Mouse (Mus musculus) left cerebral cortex, adult 8-10 months (tissue): ENCODE measurements around the gene Ttyh2. TPM values are rescaled to one million over a fixed set of nuclear protein-coding genes. Genes with fewer than 3 reads are reported as not detected.
A peak's percentile ranks its signal among the peaks of the same experiment; 100 is the strongest.
"Not testable (repeated sequence)": the region's sequence is repeated elsewhere in the genome, so short reads cannot be mapped to it uniquely, and the experiment has no call there.

Experiments
- DNase-seq, 2 experiments: peaks; one replicate each; pipeline ENCODE4 v3.0.0; 2022; ENCODE audit warnings: low spot score in 2 of 2
- total RNA-seq, 4 experiments: library from RNA; stranded (reverse); gene quantifications; 2 replicates each; pipeline ENCODE4 v1.2.4; 2022

Ttyh2 gene
- total RNA-seq, 4 experiments from 2014 or later = 35.6 to 41.8 (median 38.0) TPM

DNA sequence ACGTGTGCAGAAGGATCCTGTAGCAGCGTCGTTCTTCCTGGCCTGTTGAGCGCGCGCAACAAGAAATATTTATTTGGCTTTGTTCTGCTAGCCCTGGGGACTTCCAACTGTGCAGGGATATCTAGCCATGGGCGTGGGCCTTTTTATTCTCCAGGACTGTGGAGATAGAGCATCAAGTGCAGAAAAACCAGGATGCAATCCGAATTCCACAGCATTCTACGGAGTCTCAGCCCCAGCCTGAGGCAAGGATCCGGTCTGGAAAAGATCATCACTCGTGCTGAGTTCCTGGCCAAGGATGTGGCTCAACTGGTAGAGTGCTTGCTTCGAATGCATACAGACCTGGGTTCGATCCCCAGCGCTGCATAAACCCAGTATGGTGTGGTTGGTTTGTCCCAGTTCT lies 13.1 kb upstream of the Ttyh2 start:
- no peak for DNase-seq

DNA sequence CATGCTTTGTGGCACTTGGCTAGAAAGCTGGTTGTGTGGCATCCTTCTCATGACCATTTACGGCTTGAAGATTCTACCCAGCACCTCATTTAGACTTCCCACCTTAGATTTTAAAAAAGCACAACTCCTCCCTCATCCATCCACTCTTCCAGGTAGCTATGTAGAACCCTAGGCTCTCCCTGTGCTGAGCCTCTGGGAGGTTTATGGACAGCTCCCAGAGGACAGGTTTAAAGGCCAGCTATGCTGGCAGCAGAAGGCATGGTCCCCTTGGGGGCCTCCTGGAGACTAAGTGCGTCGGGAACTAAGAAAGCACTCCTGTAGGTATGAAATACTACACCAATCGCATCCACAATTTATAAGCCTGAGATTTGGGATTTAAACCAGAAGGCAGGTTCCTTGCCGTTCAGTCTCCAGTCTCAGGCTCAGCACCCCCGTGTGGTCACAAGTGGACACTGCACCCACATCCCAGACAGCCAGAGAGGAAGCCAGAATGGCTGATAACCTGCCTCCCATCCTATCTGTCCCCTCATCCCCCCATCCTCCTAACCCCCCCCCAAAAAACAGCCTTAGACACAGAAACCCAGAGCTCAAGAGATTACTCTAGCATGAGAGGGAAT lies 12.4 kb upstream of the Ttyh2 start:
- DNase-seq = no peak

DNA sequence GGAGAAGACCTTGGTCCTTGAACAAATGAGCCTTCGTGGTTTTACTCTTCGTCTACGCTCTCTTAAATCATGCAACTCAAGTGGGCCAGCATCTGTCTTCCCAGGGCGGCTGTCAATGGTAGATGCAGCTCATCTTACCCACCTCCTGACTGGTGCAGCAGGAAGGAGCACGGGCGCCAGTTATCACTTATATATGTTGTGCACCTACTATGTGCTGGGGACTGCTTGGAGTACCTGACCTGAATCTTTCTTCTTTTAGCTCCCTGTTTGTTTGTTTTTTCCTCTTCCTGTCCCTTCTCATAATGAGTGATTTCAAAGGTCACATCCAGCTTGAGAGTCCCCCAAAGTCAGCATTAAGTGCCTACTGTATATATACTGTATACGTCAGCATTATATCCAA lies 11.1 kb upstream of the Ttyh2 start:
- DNase-seq = no peak

DNA sequence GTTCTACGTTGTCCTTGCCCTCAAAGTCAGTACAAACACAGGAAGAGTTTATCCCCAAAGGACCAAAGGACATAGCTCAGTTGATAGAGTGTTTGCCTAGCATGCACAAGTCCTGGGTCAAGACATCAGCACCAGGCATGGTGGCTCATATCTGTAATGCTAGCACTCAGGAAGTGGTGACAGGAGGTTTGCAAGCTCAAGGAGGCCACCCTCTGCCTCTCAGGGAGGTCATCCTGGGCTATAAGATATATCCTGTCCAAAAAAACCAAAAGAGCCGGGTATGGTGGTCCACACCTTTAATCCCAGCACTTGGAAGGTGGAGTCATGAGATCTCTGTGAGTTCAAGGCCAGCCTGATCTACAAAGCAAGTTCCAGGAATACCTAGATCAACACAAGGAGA lies 9.8 kb upstream of the Ttyh2 start:
- no peak for DNase-seq

DNA sequence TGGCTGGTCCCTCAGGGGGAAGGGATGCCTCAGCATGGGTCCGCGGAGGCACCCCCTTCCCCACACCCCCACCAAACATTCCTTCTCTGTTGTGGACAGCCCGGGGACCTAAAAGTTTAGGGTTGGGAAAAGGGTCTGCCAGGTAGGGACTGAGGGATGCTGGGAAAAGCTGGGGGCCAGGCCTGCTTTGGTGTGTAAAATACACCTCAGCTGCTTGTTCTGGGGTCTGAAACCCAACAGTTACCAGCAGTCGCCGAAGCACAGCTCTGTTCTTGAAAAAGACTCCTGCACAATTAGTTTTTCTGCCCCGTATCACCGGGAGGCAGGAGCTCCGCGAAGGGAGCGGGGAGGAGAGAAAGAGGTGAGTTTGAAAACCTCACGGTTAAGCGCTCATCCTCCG lies 8.4 kb upstream of the Ttyh2 start:
- no peak for DNase-seq

DNA sequence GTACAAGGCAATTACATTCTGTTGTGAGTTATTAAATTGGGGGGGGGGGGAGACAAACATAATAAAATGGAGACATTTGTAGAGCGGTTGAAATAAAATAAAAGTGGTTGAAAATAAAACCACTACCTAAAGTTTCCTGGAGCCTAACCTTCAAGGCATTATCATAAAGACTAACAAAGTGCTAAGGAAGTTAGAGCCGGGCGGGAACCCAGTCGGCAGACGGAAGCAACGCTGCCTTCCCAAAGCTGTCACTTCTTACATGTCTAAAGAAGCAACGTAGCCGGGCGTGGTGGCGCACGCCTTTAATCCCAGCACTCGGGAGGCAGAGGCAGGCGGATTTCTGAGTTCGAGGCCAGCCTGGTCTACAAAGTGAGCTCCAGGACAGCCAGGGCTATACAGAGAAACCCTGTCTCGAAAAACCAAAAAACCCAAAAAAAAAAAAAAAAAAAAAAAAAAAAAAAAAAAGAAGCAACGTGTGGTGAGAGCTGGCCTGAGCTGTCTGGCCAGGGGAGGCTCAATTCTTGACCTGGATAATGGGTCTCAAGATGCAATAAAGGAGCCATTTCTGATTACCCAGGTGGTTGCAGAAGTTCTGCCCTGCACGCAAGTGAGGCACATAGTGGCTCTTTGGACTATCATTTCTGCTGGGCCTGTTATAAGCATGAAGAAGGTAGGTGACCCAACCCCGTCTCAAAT lies 7.8 kb upstream of the Ttyh2 start:
- DNase-seq = no peak

DNA sequence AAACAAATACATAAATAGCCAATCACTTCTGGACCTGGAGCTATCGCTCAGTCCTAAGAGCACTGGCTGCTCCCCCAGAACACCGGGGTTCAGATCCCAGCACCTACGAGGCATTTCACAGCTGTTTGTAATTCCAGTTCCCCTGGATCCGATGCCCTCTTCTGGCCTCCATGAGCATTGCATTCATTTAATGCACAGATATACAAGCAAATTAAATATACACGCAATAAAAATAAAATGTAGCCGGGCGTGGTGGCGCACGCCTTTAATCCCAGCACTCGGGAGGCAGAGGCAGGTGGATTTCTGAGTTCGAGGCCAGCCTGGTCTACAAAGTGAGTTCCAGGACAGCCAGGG lies 7.3 kb upstream of the Ttyh2 start:
- DNase-seq = not testable (repeated sequence)

DNA sequence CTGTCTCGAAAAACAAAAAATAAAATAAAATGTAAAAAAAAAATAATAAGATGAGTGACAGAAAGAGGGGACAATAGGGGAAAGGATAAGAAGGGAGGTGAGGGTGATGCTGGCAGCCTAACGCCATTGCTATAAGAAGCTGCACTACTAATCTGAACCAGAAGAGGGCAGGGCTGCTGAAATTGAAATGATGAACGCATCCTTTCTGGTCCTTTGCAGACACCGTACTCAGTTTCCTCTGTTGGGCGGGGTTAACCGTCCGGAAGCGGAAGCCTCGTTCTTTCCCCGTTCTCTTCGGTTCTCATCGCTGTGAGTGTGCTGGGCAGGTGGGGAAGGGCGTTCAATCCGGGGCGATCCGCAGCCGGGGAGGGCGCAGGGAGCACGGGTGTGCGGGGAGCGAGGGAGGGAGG lies 6.9 kb upstream of the Ttyh2 start, which contains the start of gene Rpl38:
TSS of gene Rpl38 (plus strand) at position 224 of the 410 bp plus-strand sequence.
- DNase-seq = peak; percentile 91 to 93

DNA sequence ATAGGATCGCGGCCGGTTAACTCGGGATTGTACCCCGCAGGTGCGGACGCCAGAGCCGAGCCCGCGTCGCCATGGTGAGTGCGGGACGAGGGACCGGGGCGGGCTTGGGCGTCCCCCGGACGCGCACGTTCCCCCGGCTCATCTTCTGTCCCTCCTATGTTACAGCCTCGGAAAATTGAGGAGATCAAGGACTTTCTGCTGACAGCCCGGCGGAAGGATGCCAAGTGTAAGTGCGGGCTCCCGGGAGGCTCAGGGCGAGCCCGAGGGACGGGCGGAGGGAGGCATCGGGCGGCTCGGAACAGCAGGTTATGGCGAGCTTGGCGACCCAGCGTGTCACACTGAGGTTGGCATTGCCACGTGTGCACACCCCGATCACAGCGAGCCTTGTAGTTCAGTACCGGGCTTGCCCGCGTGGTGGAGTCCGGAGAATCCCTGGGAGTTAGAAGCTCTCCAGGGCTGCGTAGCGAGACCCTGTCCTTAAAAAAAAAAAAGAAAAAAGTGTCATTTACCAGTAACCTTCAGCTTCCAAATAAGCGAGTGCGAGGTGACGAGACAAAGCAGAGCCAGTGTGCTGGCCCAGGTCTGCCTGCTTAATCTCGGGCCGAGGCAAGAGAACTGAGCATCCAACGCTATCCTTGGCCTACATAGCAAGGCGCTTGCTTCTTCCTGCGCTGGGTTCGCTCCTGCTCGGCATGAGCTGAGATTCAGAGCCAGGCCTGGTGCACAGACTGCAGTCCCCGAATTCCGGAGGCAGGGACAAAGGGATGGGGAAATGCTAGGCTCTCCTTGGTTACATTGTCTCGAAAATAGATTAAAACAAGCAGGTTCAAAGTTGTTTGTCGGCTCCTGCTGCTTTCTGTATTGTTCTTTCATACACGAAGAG lies 6.2 kb upstream of the Ttyh2 start:
- DNase-seq = peak; percentile 65 to 72

DNA sequence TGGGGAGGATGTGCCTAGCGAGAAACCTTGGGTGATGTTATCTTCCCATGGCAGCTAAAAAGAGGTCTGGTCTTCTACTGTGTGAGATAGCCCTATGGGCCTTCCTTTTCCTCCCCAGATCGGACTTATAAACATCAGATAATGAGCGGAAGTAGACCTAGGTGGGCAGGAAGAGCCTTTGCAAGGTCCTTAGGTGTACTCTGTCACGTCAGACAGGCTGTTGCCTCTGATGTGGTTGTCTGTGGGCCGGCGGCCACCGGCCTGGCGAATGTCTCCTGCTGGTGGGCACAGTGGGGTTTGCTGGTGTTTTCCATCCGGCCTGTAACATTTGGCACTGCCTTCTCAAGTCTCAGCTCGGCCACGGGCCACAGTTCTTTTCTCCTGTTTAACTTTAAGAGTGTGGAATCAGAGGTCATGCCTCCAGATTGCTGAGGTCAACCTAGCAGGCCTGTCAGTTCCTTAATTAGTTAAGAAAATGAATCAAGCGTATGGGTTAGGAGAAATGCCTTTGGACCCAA lies 5.5 kb upstream of the Ttyh2 start:
- no peak for DNase-seq

DNA sequence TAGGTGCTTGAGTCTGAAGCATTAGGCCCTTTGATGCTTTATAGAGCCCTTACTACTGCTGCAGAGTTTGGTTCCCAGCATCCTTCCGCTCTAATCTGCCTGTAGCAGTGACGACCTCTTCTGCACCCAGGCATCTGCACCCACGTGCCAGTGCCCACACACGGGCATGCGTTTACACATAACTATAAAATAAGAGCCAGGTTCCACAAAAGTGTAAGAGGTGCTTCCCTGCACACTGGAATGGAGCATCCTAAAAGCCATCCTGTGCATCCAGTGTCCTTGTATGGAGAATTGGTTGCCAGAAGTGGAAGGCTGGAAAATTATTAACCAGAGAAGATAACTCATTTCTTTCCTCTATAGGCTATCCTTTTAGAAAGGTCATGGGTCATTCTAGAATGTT lies 4.1 kb upstream of the Ttyh2 start:
- no peak for DNase-seq

DNA sequence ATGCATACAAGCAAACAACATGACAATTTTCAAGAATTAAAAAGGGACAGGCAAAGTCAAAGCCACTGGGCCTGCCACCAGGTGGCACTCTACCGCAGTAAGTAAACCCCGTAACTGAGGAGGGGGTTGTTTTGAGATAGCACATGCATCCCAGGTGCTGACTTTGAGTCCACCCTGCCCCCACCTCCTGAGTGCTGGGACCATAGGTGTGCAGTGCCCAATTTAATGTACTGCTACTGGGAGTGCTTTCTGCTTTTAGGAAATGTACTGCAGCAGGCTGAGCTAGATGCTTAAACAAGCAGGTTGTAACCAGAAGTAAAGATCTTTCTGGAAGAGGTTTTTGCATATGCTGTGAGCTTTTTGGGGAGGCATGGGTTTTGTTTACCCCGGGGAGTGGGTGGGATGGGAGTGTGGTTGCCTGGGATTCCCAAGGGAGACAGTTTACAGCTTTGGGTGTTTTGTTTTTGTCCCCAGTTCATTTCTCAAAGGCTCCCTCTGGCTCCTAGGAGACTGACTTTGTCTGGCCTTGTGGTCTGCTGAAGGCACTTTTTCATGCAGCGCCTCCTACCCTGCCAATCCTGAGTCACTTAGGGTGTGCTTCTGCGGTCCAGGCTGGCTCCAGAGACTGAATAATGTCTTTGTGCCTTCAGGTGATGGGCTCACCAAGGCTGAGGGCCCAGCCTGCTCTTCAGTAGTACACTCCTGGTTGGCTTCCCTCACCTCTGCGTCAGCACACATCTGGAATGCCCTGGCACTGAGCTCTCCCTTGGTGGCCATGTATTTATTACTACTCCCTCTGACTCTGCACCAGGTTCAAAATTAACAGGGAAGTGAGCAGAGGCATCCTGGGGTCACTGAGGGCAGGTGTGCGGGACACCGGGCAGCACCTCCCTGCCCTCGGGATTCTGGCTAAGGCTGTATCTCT lies 2.2 kb upstream of the Ttyh2 start:
- DNase-seq = no peak

DNA sequence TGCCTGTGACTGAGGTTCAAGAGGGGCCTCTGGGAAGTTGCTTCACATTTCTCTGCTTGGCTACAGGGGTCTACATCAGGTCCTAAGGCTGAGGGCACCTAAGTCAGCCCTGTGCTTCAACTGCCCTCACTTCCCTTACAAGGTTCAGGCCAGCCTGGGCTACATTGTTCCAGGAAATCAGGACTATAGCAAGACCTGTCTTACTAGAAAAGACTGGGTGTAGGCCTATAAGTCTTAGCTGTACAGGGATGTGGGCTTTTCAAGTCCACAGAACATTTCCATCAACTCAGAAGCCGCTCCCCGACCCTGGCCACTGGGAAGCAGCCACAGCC lies 1.5 kb upstream of the Ttyh2 start:
- DNase-seq = no peak

DNA sequence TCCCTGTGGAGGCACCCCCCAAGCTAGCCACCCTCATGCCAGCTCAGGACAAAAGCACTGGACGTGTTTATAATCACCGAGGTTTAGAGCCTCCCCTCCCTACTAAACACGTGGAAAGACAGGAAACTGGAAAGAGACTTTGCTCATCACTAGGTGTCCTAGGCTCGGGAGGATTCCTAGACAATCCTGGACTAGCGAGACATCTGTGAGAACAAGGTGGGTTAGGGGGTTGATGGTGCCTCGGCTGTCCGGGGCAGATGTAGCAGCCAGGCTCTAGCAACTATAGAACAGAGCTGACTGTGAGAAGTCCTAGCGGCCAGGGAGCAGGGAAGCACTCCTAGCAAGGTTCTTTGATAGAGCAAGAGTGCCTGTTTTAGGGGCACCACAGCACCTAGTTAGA lies 1.1 kb upstream of the Ttyh2 start:
- no peak for DNase-seq

DNA sequence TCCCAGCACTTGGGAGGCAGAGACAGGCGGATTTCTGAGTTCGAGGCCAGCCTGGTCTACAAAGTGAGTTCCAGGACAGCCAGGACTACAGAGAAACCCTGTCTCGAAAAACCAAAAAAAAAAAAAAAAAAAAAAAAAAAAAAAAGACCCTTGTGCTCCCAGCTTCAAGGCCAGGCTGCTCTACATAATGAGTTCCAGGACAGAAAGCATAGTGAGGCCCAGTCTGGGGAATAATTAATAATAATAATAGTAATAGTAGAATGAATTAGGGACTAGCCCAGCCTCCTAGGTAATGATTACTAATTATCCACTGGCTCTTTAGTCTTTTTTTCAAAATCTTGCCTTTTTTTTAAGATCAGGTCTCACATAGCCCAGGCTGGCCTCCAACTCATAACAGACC lies 435 bp upstream of the Ttyh2 start:
- not testable (repeated sequence) for DNase-seq

DNA sequence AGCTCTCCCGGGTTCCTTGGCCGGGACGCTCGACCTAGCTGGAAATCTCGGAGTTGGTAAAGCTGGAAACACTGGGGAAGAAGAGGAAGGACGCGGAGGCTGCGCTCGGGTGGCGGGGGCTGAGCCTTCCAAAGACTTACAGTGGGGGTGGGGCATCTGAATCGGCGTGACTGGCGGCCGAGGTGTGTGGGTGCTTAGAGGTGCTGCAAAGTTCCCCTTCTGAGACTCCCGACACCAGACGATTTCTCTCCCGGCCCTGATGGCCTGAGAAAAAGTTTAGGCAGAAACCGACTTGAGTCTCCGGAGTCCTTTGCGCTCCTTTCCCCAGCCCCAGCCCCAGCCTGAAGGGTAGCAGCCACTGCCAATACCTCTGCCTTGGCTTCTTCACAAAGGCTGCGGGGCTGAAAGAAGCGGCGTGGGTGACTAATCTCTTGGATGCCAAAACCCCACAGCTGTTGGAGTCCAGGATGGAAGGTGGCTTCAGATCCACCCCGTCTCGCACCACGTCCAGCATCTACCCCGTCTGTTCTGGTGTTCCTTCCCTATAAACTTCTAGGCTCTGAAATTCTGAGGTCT lies 683 bp downstream of the Ttyh2 start:
- no peak for DNase-seq

DNA sequence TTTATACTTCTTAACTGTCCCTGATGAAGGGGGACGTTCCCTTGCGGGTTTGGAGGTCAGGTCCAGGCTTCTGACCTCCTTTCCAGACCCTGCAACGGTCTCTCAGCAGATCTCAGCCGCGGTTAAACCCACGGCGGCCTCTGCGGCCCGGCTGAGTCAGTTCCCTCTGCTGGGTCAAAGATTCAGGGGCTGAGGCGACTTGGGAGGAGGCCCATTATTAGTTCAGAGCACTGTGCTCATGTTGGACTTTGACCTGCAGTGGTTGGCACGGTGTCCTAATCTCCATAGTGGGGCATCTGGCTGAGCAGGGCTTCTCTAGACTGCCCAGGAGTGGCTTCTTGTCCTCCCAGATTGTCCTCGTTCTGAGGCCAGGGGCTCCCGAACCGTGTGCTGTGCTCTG lies 1.2 kb downstream of the Ttyh2 start:
- no peak for DNase-seq

DNA sequence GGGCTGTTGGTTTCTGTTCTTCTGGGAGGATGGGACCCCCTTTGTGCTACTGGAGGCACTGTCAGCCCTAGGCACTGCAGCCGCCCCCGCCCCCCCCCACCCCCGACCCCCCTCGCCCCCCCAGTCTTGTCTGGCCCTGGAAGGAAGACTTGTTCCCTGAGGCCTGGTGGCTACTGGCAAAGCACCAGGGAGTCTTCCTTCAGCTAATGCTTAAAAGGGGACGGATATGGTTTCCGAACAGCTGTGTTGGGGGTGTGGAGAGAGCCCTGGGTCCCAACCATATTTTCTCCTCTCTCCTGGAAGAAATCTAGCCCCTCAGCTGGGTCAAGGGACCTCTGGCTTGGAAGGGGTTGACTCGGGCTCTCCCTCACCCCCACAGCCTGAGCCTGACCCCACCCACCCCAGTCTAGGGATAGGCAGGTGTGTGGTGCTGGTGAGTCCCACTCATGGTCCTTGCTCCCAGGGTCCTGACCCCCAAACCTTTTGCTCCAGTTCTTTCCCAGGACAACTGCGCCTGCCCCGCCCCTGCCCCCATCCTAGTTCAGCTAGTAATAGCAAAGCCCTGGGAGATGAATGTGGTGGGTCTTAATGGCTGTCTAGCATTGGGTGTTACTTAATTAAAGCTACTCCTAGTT lies 1.8 kb downstream of the Ttyh2 start:
- DNase-seq = no peak

DNA sequence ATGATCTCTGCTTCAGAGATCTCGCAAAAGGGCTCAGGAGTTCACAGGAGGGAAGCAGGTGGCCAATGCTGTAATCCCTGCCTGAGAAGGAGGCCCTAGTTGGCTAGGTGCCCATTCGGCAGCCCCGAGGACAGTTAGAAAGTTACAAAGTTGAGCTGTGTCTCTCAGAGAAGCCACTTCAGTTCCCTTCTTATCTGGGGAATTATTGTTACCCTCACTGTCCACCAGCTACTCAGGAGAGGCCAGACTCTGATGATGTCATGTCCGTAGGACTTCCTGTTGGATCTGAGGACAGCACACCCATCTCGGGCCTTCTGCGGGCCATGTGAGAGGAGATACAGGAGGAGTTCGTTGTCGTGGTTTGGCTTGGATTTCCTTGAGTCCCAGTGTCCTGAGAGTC lies 4.4 kb downstream of the Ttyh2 start:
- no peak for DNase-seq

DNA sequence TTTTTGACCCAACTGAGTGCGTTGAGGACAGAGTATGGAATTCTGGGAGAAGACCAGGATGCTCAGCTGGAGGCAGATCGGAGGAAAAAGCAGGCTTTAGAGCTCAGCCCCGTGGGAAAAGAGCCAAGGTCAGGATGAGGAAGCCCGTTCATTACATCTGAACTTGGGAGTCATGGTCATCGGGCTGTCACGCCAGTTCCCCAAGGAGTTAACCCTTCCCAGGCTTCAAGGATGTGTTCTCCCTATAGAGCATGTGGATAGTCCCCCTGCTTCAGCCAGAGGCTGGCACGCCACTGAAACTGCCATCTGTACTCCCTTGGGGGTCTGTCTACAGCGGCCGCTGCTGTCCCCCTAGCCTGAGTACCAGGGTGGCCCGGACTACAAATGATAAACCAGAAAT lies 5.1 kb downstream of the Ttyh2 start:
- no peak for DNase-seq
